Mouse (Mus musculus) c-Kit-positive CD71-positive TER-119-positive erythroid progenitor cells, embryonic 14.5 days (primary cell): Measurements from ENCODE around the gene She.

Source experiments
- DNase-seq: peaks from one replicate; pipeline ENCODE4 v3.0.0-alpha.2; 2013; ENCODE audit warnings: low spot score

Gene She

DNA sequence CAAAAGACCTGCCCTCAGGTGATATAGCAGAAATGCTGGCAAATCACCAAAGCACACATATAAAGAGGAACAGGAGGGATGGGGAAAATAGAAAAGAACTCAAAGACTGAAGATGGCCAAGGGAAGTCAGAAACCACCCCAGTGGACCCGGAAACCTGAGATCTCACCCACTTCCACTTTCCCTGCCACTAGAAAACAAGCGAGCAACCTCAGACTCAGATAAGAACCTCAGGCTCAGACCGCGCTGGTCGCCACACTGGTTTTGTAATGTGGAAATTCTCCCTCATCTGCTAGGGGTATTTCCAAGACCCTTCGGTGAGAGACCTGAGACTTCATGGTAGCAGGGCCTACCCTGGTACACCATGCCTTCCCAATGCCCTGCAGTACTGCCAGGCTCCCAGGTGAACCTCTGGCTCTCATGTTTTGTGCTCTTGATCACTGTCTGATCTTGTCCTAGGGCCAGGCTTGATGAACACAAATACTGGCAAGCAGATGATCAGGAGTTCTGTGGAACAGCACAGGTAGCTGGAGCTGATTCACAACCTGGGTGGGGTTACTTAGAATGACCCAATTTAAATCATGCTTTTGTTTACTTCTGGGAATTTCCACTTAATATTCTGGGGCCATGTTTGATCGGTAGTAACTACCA is 56.5 kb downstream of the She start:
- no peak for DNase-seq

DNA sequence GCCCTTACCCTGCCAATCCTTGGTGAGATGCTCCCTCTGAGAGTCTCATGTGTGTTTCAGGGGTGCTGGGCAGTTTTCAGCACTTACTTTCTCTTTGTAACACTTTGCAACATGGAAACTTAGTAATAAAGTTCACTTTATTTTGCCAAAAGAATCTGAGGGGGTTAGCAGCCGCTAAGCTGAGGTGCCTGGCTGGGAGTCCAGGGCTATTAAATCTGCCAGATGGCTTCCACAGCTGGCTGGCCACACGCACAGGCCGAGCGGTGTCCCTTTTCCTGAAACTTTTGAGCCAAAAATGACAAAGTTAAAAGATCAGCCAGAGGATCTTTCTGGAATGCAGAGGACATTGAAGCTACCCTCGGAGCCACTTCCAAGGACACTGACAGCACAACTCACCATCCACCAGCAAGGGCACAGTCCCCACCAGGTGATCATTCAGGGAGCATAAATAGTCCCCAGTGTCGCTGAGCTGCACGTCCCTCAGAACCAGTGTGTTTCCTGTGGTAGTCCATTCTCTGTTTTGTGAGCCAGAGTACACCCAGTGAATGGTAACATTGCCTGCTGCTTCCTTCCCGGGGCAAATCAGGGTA is 58.8 kb downstream of the She start:
- DNase-seq = no peak

DNA sequence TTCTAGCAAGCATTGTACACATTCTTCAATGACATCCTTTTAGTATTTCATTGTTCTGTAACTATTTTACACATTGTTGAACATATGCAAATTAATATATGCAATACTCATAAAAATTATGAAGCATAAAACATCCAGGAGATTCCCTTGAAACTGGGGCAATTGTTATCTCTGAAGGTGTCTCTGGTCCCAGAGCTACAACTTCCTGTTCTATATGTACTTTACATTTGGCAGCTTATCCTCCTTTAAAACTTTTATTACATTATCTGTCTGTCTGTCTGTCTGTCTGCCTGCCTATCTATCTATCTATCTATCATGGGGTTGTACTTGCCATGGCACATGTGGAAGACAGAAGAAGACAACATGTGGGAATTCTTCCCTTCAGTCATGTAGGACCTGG is 60.5 kb downstream of the She start:
- DNase-seq = no peak

DNA sequence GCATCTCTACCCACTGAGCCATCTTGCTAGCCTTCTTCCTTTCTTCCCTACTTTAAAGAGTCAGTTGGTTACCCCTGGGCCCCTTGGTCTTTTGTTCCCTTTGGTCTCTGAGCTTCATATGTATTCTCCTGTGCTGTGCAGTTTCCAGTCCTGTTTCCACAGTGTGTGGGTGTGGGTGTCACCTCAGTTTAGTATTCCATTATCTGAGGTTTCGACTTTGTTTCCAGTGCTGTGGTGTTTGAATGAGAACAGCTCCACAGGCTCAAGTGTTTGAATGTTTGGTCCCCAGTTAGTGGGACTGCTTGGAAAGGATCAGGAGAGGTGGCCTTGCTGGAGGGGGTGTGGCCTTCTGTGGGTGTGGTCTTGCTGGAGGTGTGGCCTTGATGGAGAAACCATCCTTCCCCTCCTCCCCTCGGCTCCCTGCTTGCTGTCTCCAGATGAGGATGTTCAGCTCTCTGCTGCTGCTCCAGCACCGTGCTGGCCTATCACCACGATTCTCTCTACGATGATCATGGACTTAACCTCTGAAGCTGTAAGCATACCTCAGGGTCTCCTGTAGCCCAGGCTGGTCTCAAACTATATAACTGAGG is 61.4 kb downstream of the She start:
- DNase-seq = no peak

DNA sequence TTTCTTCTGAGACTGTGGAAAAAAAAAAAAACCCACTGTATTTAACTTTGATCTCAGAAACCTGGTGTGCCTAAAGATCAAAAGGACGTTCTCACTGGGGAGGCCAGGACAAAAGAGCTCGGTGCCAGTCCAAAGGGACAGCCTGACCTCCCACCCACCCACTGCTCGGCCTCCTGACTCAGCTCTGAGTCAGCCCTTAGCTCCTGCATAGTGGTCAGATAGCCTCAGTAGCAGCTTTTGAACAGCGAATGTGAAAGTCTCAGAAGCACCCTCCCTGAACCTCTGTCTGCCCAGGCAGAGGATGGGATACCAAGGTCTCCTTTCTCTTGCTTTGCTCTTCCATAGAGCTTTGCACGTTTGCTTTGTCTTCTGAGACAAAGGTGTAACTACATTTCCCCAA is 65.4 kb downstream of the She start:
- DNase-seq = no peak

DNA sequence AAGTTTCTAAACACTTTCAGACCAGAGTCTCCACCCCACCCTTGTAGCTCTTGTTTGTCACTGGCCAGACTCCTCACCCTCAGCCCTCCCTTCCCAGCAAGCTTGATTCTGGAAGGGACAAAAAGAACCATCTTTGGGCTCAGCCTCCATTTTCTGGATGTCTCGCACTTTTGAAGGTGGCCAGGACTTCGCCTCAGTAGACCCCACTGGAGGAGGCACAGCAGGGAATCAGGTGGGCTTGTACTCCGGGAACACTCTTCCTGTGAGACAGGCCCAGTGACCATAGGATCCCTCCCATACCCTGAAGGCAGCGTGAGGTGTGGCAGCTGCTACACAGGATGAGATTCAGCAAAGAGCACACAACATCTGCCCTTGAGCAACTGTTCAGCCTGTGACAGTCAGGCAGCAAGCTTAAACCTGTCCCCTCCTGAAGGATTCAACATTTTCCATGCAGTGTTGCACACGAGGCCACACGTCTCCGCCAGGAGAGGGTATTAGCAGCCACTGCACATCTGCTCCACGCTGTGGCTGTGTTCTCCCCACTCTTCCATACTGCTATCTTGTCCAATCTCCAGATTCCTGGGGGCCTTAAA is 66.1 kb downstream of the She start:
- DNase-seq = no peak

DNA sequence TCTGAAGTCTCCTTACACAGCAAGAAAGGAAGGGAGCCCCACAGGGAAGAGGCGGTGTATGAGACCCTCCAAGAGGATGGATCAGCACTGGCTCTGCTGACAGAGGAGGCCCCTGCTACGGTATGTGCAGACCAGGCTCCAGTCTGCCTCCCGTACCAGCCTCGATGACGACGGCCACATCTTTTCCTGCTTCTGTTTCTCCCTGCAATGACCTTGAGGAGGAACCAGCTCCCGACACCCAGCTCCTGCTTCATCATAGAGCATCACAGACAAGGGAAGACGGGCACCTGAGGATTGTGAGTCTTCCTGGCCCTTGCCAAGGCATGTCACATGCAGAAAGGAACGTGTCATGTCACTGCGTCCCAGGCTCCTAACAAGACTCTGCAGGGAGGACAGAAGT is 66.8 kb downstream of the She start:
- DNase-seq = no peak

DNA sequence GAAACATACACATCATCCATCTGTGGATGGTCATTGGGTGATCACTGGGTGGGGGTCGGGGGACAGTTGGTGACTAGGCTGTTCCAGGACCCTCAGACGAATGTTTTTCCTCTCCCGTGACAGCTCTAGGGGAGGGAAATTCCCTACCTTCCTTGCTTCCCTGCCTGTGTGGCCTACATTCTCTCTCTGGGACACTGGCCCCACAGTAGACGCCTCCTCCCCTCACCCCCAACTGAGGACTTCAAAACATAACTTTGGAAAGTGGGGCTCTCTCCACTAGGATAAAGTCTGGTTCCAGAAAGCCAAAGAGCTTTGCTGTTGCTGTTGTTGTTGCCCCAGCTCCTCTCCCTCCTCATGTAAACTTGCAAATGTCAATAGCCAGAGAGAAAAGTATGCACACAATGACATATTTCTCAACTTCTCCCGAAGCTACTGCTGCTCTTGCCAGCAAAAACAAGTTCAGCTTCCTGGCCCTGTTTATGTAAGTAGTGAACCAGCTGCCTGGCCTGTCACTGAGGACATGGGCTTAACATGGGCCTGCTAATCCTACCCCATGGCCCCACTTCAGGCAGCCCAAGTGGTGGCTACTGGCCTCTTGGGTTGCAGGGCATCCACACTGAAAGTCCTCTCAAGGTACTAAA is 67.8 kb downstream of the She start:
- DNase-seq = no peak

DNA sequence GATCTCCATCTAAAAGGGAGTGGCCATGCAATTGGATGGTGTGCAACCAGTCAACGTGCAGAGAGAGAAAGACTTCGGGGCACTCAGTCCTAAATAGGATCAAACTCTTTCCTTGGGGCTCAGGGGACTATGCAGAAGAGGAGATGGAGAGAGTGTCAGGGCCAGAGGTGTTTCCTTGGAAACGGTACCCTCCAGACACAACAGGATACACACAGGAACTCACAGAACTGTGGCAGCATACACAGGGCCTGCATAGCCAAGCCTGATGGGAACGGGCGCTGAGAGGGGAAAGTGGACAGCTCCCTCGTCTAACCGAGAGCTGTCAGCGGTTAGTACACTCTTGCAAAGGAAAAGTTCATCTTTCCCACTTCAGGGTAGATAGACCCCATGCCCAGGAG is 68.3 kb downstream of the She start:
- DNase-seq = no peak

DNA sequence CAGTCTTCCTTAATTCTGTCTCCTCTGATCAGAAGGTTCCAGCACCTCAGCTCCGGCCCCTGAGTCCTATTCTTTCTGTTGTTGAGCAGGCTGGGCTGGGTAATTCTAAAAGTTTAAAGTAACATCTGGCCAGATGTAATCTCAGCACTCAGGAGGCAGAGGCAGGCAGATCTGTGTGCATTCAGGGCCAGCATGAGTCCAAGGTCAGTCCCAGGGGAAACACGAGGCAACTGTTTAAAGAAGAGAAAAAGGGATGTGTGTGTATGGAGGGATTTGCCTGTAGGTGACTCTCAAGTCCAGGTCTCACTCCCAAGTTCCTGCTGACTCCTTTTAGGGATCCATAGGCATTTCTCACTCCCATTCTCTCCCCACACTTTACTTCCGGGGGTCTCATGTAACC is 76.7 kb downstream of the She start:
- no peak for DNase-seq
